Mouse (Mus musculus) liver, adult 2 months (tissue): ENCODE data around the gene Spata2.

ENCODE experiments used
- CTCF ChIP-seq: fragments of 200-500 bp; IDR thresholded peaks from 2 replicates; pipeline ENCODE4 v1.5.1; 2011; ENCODE audit warnings: low read depth, low read length, control low read depth
- POLR2A ChIP-seq: fragments of 200-500 bp; IDR thresholded peaks from 2 replicates; pipeline ENCODE4 v1.6.1; 2011; ENCODE audit warnings: low read length, control low read depth; ENCODE audit not compliant: insufficient read depth; ENCODE audit errors: extremely low read depth

- no peak for TF ChIP-seq POLR2A
- TF ChIP-seq CTCF = no peak
These were observed 46.5 kb downstream of the Spata2 start for GRCm38 (mm10) chr2:167445911-167446780.
